Mouse (Mus musculus): ENCODE results near the gene Serpinf1.

GRCm38 (mm10) chr11:75422013-75422792, at the start of gene Serpinf1:
- no peak for TF ChIP-seq POLR2A (IDR thresholded peaks at IDR 0.05; ENCODE audit: low read depth, low read length)
- no peak for TF ChIP-seq CTCF (IDR thresholded peaks at IDR 0.05; ENCODE audit: extremely low read depth, insufficient read length, insufficient replicate concordance, low read depth, low read length)

All from small intestine, adult 2 months (tissue).